Mouse (Mus musculus) E14TG2a.4 (cell line): Measurements from ENCODE around the gene Tmem59.

Experiments
- CTCF ChIP-seq: conservative IDR thresholded peaks from 2 replicates; pipeline ENCODE4 v1.5.1; 2014; ENCODE audit warnings: low read length
- NANOG ChIP-seq: IDR thresholded peaks from 2 replicates; pipeline ENCODE4 v1.6.1; 2014; ENCODE audit warnings: borderline replicate concordance, low read length, mixed read lengths
- POU5F1 ChIP-seq: IDR thresholded peaks from 2 replicates; pipeline ENCODE4 v1.6.1; 2014; ENCODE audit warnings: low read length, borderline replicate concordance

DNA sequence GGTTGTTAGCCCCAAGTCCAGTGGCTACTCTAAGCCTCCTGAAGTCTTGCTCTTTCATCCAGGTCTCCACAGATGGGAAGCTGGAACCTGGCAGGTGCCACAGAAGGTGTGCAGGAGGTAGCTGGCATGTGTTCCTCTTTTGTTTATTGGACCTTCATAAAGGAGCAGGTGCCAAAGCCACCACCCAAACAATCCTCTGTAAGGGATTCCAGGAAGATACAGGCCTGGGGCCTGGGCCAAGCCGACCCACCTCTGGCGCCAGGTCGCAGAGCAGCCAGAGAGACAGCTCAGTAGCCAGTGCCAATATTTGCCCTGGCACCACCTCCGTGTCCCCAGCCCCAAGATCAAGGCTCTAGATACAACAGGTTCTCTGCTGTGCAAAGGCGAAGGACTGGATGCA, 43.3 kb downstream of the Tmem59 start:
- TF ChIP-seq CTCF, result no peak
- no peak for TF ChIP-seq NANOG
- no peak for TF ChIP-seq POU5F1
